Mouse (Mus musculus) liver, postnatal 0 days (tissue): Measurements from ENCODE around the gene Ndufv1.

Experiments used
- CTCF ChIP-seq: sonication (generic); IDR thresholded peaks from 2 replicates; pipeline ENCODE4 v1.5.1; 2016; ENCODE audit warnings: antibody characterized with exemption, low read depth
- EP300 ChIP-seq: IDR thresholded peaks from 2 replicates; pipeline ENCODE4 v1.6.1; 2016; ENCODE audit warnings: antibody characterized with exemption, low read depth, mild to moderate bottlenecking

GRCm38 (mm10) chr19:4032668-4033067 lies 20.1 kb upstream of the Ndufv1 start:
- TF ChIP-seq CTCF (no peak), EP300 (no peak)
